Comparison of ENCODE assay signal across 8 mouse cellular contexts in the genomic region with DNA sequence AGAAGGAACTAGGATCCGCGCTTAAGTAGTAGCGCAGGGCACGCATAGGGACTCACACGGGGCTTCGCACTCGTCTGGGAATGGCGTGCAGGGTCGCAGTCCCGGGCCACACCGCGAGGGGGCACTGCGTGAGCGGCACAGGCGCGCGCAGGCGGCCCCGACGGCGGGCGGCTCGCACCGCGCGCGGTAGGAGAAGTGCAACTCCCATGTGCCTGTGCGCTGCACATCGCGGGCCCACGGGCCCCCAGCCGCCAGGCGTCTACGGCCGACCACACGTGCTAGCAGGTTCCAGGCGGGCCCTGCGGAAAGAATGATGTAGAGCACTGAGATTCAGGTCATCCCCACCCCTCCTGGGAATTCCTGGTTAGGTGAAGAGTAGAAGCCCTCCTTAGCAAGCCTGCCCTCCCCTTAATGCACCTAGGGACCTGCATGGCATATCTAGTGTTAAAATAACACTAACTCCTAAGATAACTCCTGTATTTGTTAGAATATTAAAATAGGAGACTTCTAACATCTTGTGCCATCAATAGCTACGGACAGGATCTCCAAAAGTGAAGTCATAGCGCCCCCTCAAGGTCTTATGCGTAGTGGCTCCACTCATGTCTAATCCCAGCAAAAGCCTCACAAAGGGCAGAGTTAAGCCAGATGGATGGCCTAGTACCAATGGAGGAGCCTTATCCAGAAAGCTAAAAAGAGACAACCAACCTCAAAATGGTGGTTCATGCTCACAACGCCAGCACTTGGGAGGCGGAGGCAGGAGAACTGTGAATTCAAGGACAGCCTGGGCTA. TPM values are rescaled to one million over a fixed set of nuclear protein-coding genes. Genes with fewer than 3 reads are reported as not detected.
DNase-seq lines count a peak whose midpoint lies in the region; ATAC-seq and TF ChIP-seq lines count a peak whose summit lies in the region.

No protein-coding gene starts in this region.

- no peaks in the 10 kb centered on the region for H3K4me1 ChIP-seq in heart, adult 2 months (ENCODE audit: control insufficient read depth, insufficient read depth, low read length)
- peaks cover 26% of the 10 kb centered on the region for H3K4me1 ChIP-seq in embryonic facial prominence, embryonic 13.5 days
- H3K4me1 ChIP-seq in limb, embryonic 15.5 days = peaks cover 24% of the 10 kb centered on the region

- H3K27me3 ChIP-seq in heart, adult 2 months (ENCODE audit: control insufficient read depth, insufficient read depth, low read length) = peaks cover 9% of the 10 kb centered on the region
- H3K27me3 ChIP-seq in embryonic facial prominence, embryonic 13.5 days = peaks cover 96% of the 10 kb centered on the region
- peaks cover 83% of the 10 kb centered on the region for H3K27me3 ChIP-seq in limb, embryonic 15.5 days

- DNase-seq in heart, adult 2 months = no peak
- no peak for DNase-seq in heart, adult 9 months (ENCODE audit: low spot score in 2 of 2)
- DNase-seq in R1 (ENCODE audit: low read depth, low spot score) = peak; percentile 95
- peak; percentile 54 for DNase-seq in hindlimb bud, embryonic 11.5 days (ENCODE audit: extremely low spot score, low read depth, low spot score)
- DNase-seq in neural tube, embryonic 10.5 days (ENCODE audit: extremely low spot score, low spot score) = peak; percentile 51
- DNase-seq in spleen, adult 18-20 months = no peak

- no peak for TF ChIP-seq POLR2A in heart, adult 2 months (IDR thresholded peaks at IDR 0.05; ENCODE audit: insufficient read depth, low read depth, low read length)

- H3K9me3 ChIP-seq in embryonic facial prominence, embryonic 13.5 days = no peaks in the 10 kb centered on the region
- H3K9me3 ChIP-seq in limb, embryonic 15.5 days = no peaks in the 10 kb centered on the region

- no peak for ATAC-seq in embryonic facial prominence, embryonic 13.5 days (ENCODE audit: insufficient number of reproducible peaks, insufficient read depth, low FRiP score, low TSS enrichment, low read depth)
- ATAC-seq in limb, embryonic 15.5 days (ENCODE audit: insufficient number of reproducible peaks, low FRiP score, low TSS enrichment, low read depth) = no peak

- H3K79me2 ChIP-seq in heart, adult 2 months (replicated peaks; ENCODE audit: control insufficient read depth, insufficient read depth, low read length) = no peaks in the 10 kb centered on the region

- intact Hi-C loops in heart, adult 2 months (cut with DNase I) = loop anchor here (1.0 kb wide), 1 partner anchor 151 kb away; no protein-coding TSS in a partner anchor

- no peak overlapping the region for H3K4me3 ChIP-seq in heart, adult 2 months
- H3K4me3 ChIP-seq in embryonic facial prominence, embryonic 13.5 days = peak overlapping the region; percentile 23
- 0 out of 2 replicates have a peak overlapping the region, but pooled peaks have one; percentile 12 for H3K4me3 ChIP-seq in limb, embryonic 15.5 days

- peak; percentile 63 for TF ChIP-seq CTCF in heart, adult 2 months (IDR thresholded peaks at IDR 0.05)

- peak overlapping the region; percentile 49 for H3K4me2 ChIP-seq in embryonic facial prominence, embryonic 13.5 days
- H3K4me2 ChIP-seq in limb, embryonic 15.5 days = peak overlapping the region; percentile 30

- no peak overlapping the region for H3K27ac ChIP-seq in heart, adult 2 months
- no peak overlapping the region for H3K27ac ChIP-seq in embryonic facial prominence, embryonic 13.5 days
- H3K27ac ChIP-seq in limb, embryonic 15.5 days = no peak overlapping the region

- WGBS in heart, adult 2 months = 31% methylated on average over 43 of the region's 43 CpGs
- WGBS in embryonic facial prominence, embryonic 13.5 days = 8% methylated on average over 43 of the region's 43 CpGs
- WGBS in limb, embryonic 15.5 days = 28% methylated on average over 43 of the region's 43 CpGs

- no peak overlapping the region for H3K9ac ChIP-seq in heart, adult 2 months (ENCODE audit: low read depth, low read length)
- H3K9ac ChIP-seq in embryonic facial prominence, embryonic 13.5 days = 0 out of 2 replicates have a peak overlapping the region, but pooled peaks have one; percentile 27
- H3K9ac ChIP-seq in limb, embryonic 15.5 days = no peak overlapping the region

- no peaks in the 10 kb centered on the region for H3K36me3 ChIP-seq in heart, adult 2 months (ENCODE audit: control insufficient read depth, insufficient read depth, low read length)
- no peaks in the 10 kb centered on the region for H3K36me3 ChIP-seq in embryonic facial prominence, embryonic 13.5 days
- no peaks in the 10 kb centered on the region for H3K36me3 ChIP-seq in limb, embryonic 15.5 days

- TF ChIP-seq EP300 in heart, adult 2 months (IDR thresholded peaks at IDR 0.05; ENCODE audit: insufficient read depth, low read depth, low read length) = no peak

RNA-seq across cellular contexts. Expression of a gene that starts 3.0 kb away (rescaled TPM):
- not detected for total RNA-seq in heart, adult 2 months (2021)
- not detected in 2 replicates for polyA plus RNA-seq in heart, adult 2 months (2012; rRNA removed)
- 1.0 and 1.2 TPM in 2 replicates for polyA plus RNA-seq in embryonic facial prominence, embryonic 13.5 days (2015; fragmentation: Nextera tagmentation; extraction: Ambion mirVana)
- polyA plus RNA-seq in limb, embryonic 15.5 days (2015; fragmentation: Nextera tagmentation; extraction: Ambion mirVana) = 0.35 and 0.53 TPM in 2 replicates

RNA-seq across cellular contexts. Expression of a gene that starts 8.0 kb away (rescaled TPM):
- not detected for total RNA-seq in heart, adult 2 months (2021)
- 0.08 TPM in 1 of 2 replicates, not detected in the other for polyA plus RNA-seq in heart, adult 2 months (2012; rRNA removed)
- polyA plus RNA-seq in embryonic facial prominence, embryonic 13.5 days (2015; fragmentation: Nextera tagmentation; extraction: Ambion mirVana) = 0.17 TPM in 1 of 2 replicates, not detected in the other
- polyA plus RNA-seq in limb, embryonic 15.5 days (2015; fragmentation: Nextera tagmentation; extraction: Ambion mirVana) = 1.0 TPM in 1 of 2 replicates, not detected in the other

RNA-seq across cellular contexts. Expression of a gene that starts 12.8 kb away (rescaled TPM):
- total RNA-seq in heart, adult 2 months (2021) = 10 to 100 TPM; 60.0 to 63.5 TPM
- polyA plus RNA-seq in heart, adult 2 months (2012; rRNA removed) = 63.0 and 72.8 TPM in 2 replicates
- 133 and 134 TPM in 2 replicates for polyA plus RNA-seq in embryonic facial prominence, embryonic 13.5 days (2015; fragmentation: Nextera tagmentation; extraction: Ambion mirVana)
- polyA plus RNA-seq in limb, embryonic 15.5 days (2015; fragmentation: Nextera tagmentation; extraction: Ambion mirVana) = 115 and 126 TPM in 2 replicates

RNA-seq across cellular contexts. Expression of a gene that starts 21.5 kb away (rescaled TPM):
- 10 to 100 TPM; 11.2 to 13.0 TPM for total RNA-seq in heart, adult 2 months (2021)
- polyA plus RNA-seq in heart, adult 2 months (2012; rRNA removed) = 6.7 and 7.2 TPM in 2 replicates
- polyA plus RNA-seq in embryonic facial prominence, embryonic 13.5 days (2015; fragmentation: Nextera tagmentation; extraction: Ambion mirVana) = 19.7 TPM in 2 replicates
- 12.6 and 12.8 TPM in 2 replicates for polyA plus RNA-seq in limb, embryonic 15.5 days (2015; fragmentation: Nextera tagmentation; extraction: Ambion mirVana)

RNA-seq across cellular contexts. Expression of a gene that starts 31.4 kb away (rescaled TPM):
- 10 to 100 TPM; 11.2 to 11.9 TPM for total RNA-seq in heart, adult 2 months (2021)
- 4.2 and 4.6 TPM in 2 replicates for polyA plus RNA-seq in heart, adult 2 months (2012; rRNA removed)
- polyA plus RNA-seq in embryonic facial prominence, embryonic 13.5 days (2015; fragmentation: Nextera tagmentation; extraction: Ambion mirVana) = 3.6 TPM in 2 replicates
- polyA plus RNA-seq in limb, embryonic 15.5 days (2015; fragmentation: Nextera tagmentation; extraction: Ambion mirVana) = 2.8 and 3.5 TPM in 2 replicates

Comparison
In these comparisons a context has a peak if more than half of its experiments do, and no peak if none do; other contexts are left out.
1. DNase-seq: peak in R1 (single experiment), hindlimb bud, embryonic 11.5 days (single experiment) and neural tube, embryonic 10.5 days (single experiment); none in heart, adult 2 months (0 of 2), heart, adult 9 months (0 of 2) and spleen, adult 18-20 months (0 of 2).